Mouse (Mus musculus) liver, adult 2 months (tissue): ENCODE results near the gene Ttll11.

Experiments used
- CTCF ChIP-seq: fragments of 200-500 bp; IDR thresholded peaks from 2 replicates; pipeline ENCODE4 v1.5.1; 2011; ENCODE audit warnings: low read depth, low read length, control low read depth
- POLR2A ChIP-seq: fragments of 200-500 bp; IDR thresholded peaks from 2 replicates; pipeline ENCODE4 v1.6.1; 2011; ENCODE audit warnings: low read length, control low read depth; ENCODE audit not compliant: insufficient read depth; ENCODE audit errors: extremely low read depth

- TF ChIP-seq CTCF (no peak), POLR2A (no peak)
These were observed 22.5 kb upstream of the Ttll11 start for GRCm38 (mm10) chr2:36002188-36002587.
